Mouse (Mus musculus): ENCODE measurements at regions not wholly inside any gene's neighbourhood (a gene's known extent, or its start where the extent isn't known, plus 50 kb on each side); places are given as distances from the start of the nearest gene placed in this dataset.

DNA sequence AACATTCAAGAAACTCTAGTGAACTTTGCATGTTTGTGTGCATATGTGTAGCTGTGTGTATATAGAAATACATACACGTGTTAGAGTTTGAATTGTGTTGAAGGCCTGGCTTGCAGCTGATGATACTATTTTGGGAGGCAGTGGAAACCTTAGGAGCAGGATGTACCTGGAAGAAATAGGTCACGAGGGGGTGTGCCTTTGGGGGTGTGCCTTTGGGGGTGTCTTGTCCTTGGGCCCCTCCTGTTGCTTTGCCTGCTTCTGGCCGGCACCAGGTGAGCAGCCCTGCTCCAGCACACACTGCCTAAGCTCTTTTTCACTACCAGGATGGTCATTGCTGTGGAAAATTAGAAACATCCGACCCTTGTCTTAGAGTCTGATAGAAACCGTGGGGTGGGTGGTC is 56.0 kb upstream of the Ppp2r5a start:
- ATAC-seq (replicated peaks), result no peak
- H3K36me3 ChIP-seq, result no peaks in the 10 kb centered on the region
- H3K4me2 ChIP-seq (replicated peaks), result no peak overlapping the region
- H3K9ac ChIP-seq (replicated peaks), result no peak overlapping the region
- peaks cover 9% of the 10 kb centered on the region; the same call in 1 of the 2 replicates for H3K4me1 ChIP-seq
- H3K9me3 ChIP-seq, result no peaks in the 10 kb centered on the region
- 81% methylated on average over 5 of the region's 5 CpGs for WGBS
- H3K4me3 ChIP-seq, result no peak overlapping the region
- H3K27ac ChIP-seq (replicated peaks), result no peak overlapping the region
- H3K27me3 ChIP-seq, result no peaks in the 10 kb centered on the region

DNA sequence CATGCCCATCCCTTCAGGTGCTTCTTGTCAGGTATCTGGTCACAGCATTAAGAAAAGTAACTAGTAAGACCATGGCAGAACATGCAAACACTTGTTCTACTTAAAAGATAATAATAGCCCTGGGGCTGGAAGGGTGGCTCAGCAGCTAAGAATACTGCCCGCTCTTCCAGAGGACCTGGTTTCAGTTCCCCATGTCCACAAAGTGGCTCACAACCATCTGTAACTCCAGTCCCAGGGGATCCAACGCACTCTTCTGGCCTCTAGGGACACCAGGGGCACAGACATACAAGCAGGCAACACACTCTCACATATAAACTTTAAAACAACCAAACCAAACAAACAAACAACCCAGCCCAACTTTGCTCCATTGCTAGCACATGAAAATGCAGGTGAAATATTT is 55.2 kb upstream of the Ppp2r5a start:
- no peak overlapping the region for H3K27ac ChIP-seq (replicated peaks)
- ATAC-seq (replicated peaks), result no peak
- H3K4me3 ChIP-seq, result no peak overlapping the region
- H3K27me3 ChIP-seq, result no peaks in the 10 kb centered on the region
- H3K9ac ChIP-seq (replicated peaks), result no peak overlapping the region
- H3K9me3 ChIP-seq, result no peaks in the 10 kb centered on the region
- H3K36me3 ChIP-seq, result no peaks in the 10 kb centered on the region
- H3K4me1 ChIP-seq, result peaks cover 9% of the 10 kb centered on the region; the same call in 1 of the 2 replicates
- no peak overlapping the region for H3K4me2 ChIP-seq (replicated peaks)
- WGBS, result 97% methylated on average over 2 of the region's 2 CpGs

DNA sequence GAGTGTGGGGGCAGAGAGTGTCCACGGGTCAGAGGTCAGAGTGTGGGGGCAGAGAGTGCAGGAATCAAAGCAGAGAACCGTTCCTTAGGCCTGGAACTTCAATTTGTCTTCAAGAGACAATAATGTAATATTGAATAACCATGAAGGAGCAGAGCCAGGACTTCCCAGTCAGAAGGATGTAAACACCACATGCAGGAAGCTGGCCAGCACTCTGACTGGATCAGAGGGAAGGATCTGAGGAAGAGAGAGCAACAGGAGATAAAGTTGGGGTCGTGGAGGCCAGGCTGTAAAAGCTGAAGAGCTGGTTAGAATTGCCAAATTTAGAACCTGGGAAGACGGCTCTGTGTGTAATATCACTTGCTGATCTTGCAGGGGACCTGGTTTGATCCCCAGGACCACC is 54.0 kb upstream of the Ppp2r5a start:
- Histone ChIP-seq H3K36me3 (no peaks in the 10 kb centered on the region), H3K9me3 (no peaks in the 10 kb centered on the region), H3K4me1 (peaks cover 6% of the 10 kb centered on the region; the same call in 1 of the 2 replicates), H3K27ac (replicated peaks) (no peak overlapping the region), H3K4me3 (no peak overlapping the region), H3K4me2 (replicated peaks) (no peak overlapping the region), H3K27me3 (no peaks in the 10 kb centered on the region), H3K9ac (replicated peaks) (no peak overlapping the region)
- ATAC-seq (replicated peaks), result no peak
- 76% methylated on average over 4 of the region's 4 CpGs for WGBS

- H3K4me1 ChIP-seq, result no peaks in the 10 kb centered on the region
- no peak overlapping the region for H3K4me2 ChIP-seq (replicated peaks)
- no peaks in the 10 kb centered on the region for H3K27me3 ChIP-seq
- no peak overlapping the region for H3K27ac ChIP-seq (replicated peaks)
- ATAC-seq (replicated peaks), result no peak
- no peaks in the 10 kb centered on the region for H3K36me3 ChIP-seq
- H3K9me3 ChIP-seq, result no peaks in the 10 kb centered on the region
- H3K9ac ChIP-seq (replicated peaks), result no peak overlapping the region
- WGBS, result 59% methylated on average over 3 of the region's 3 CpGs
- H3K4me3 ChIP-seq, result no peak overlapping the region
These were observed 51.5 kb upstream of the Ppp2r5a start for GRCm38 (mm10) chr1:191454604-191455003.

- Histone ChIP-seq H3K36me3 (no peaks in the 10 kb centered on the region), H3K27ac (replicated peaks) (no peak overlapping the region), H3K4me1 (no peaks in the 10 kb centered on the region), H3K9ac (replicated peaks) (no peak overlapping the region), H3K4me3 (no peak overlapping the region), H3K9me3 (no peaks in the 10 kb centered on the region), H3K4me2 (replicated peaks) (no peak overlapping the region), H3K27me3 (no peaks in the 10 kb centered on the region)
- WGBS, result 55% methylated on average over 3 of the region's 3 CpGs
- ATAC-seq (replicated peaks), result no peak
These were observed 50.5 kb upstream of the Ppp2r5a start for GRCm38 (mm10) chr1:191453589-191453988.
